Mouse (Mus musculus): ENCODE data around the gene Gm32687.
"Not testable (repeated sequence)": the region's sequence is repeated elsewhere in the genome, so short reads cannot be mapped to it uniquely, and the experiment has no call there.

The Gm32687 gene

GRCm38 (mm10) chr10:81863409-81864407, at the start of gene Gm32687:
Gene Gm32687, plus strand, starts transcription at chr10:81863934.
- DNase-seq (ENCODE audit: low read depth, low spot score), result not testable (repeated sequence)

GRCm38 (mm10) chr10:81846219-81846618, 17.5 kb upstream of the Gm32687 start:
- not testable (repeated sequence) for DNase-seq (ENCODE audit: low read depth, low spot score)

GRCm38 (mm10) chr10:81929842-81930743, 66.4 kb downstream of the Gm32687 start, which contains the start of gene Zfp781:
Gene Zfp781, minus strand, starts transcription at chr10:81930480.
- DNase-seq (ENCODE audit: low read depth, low spot score), result not testable (repeated sequence)

All from A20 (cell line).